Mouse (Mus musculus) testis, adult 2 months (tissue): ENCODE data around the gene Tef. TPM values are rescaled to one million over a fixed set of nuclear protein-coding genes. Genes with fewer than 3 reads are reported as not detected.

ENCODE experiments used
- H3K27ac ChIP-seq: fragments of 200-500 bp; 2 replicates; pipeline ENCODE4 v1.5.1; 2012; ENCODE audit warnings: low read depth, low read length; ENCODE audit not compliant: control insufficient read depth, insufficient read depth
- H3K27me3 ChIP-seq: fragments of 200-500 bp; 2 replicates; pipeline ENCODE4 v1.6.1; 2012; ENCODE audit warnings: mild to moderate bottlenecking, low read length, moderate library complexity; ENCODE audit not compliant: control insufficient read depth, insufficient read depth
- H3K36me3 ChIP-seq: fragments of 200-500 bp; 2 replicates; pipeline ENCODE4 v1.6.1; 2012; ENCODE audit warnings: mild to moderate bottlenecking, low read length; ENCODE audit not compliant: control insufficient read depth, insufficient read depth
- H3K4me1 ChIP-seq: fragments of 200-500 bp; 2 replicates; pipeline ENCODE4 v1.6.1; 2012; ENCODE audit warnings: low read length; ENCODE audit not compliant: control insufficient read depth, insufficient read depth
- H3K4me3 ChIP-seq: fragments of 200-500 bp; 2 replicates; pipeline ENCODE4 v1.5.1; 2012; ENCODE audit warnings: low read depth, mild to moderate bottlenecking, low read length, moderate library complexity, mixed read lengths; ENCODE audit not compliant: control insufficient read depth
- CTCF ChIP-seq: fragments of 200-500 bp; IDR thresholded peaks from 2 replicates; pipeline ENCODE4 v1.5.1; 2012; ENCODE audit warnings: low read depth, mild to moderate bottlenecking, inconsistent platforms, low read length, moderate library complexity; ENCODE audit not compliant: control insufficient read depth, insufficient read depth, insufficient replicate concordance
- POLR2A ChIP-seq: fragments of 200-500 bp; IDR thresholded peaks from 2 replicates; pipeline ENCODE4 v1.6.1; 2012; ENCODE audit warnings: low read depth, mild to moderate bottlenecking, inconsistent platforms, low read length, moderate library complexity; ENCODE audit not compliant: control insufficient read depth
- polyA plus RNA-seq: library from polyadenylated mRNA; depleted of rRNA; stranded (reverse); fragments of >200 nt; gene quantifications from 2 replicates; pipeline ENCODE4 v1.2.3, GENCODE M21; 2012; rRNA removed

Tef gene
- polyA plus RNA-seq, result 36.1 and 38.9 TPM in 2 replicates

DNA sequence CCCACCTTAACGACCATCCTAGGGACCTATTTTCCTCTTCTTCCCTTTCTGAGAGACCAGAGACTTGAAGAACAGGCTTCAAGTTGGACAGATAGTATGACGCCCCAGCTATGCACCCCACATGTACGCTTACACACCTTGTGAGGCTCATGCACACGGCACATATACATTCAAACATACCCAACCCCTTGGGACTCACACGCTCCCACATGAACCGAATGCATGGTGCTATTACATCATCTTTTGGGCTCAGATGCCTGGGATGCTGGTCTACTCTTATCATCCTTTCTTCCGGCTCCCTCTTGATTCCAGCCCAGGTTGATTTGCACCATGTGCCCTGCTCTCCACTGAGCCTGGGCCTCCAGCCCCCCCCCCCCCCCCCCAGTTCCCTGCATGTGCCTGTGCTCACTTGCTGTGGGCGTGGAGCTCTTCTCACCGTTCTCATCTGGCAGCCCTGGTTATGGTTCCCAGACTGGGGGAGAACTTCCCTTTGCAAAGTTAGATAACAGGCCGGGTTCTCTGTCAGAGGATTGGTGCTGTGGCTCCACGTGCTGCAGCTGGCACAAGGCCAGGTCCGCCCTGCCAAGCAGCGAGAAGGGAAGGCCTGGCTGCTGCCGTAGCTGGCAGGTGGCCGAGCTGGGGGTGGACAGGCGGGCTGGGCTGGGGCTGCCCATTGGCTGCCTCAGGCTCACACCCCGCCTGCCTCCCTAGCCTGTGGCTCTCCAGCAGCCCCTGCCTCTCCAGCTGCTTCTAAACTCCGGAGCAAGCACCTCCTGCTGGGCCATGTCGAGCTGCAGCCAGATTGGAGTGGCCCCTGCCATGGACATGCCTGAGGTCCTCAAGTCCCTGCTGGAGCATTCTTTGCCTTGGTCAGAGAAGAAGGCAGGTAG is at the start of gene Tef:
Gene Tef, plus strand, starts transcription at position 421 of the 890 bp plus-strand sequence.
- TF ChIP-seq POLR2A (peak; percentile 65; the same call in 1 of the 2 replicates), CTCF (no peak)
- Histone ChIP-seq H3K27me3 (no peaks in the 10 kb centered on the region), H3K4me3 (peak within 1 kb of the TSS; percentile 63), H3K36me3 (peaks cover 1% of the 10 kb centered on the region; the same call in 1 of the 2 replicates), H3K27ac (peak within 1 kb of the TSS; percentile 72), H3K4me1 (peaks cover 2% of the 10 kb centered on the region)

GRCm38 (mm10) chr15:81753669-81754068 is 48.6 kb upstream of the Tef start:
- no peak for TF ChIP-seq POLR2A
- no peak for TF ChIP-seq CTCF
- H3K4me3 ChIP-seq, result no peak overlapping the region
- no peaks in the 10 kb centered on the region for H3K4me1 ChIP-seq
- no peaks in the 10 kb centered on the region for H3K27me3 ChIP-seq
- no peak overlapping the region for H3K27ac ChIP-seq
- no peaks in the 10 kb centered on the region for H3K36me3 ChIP-seq

DNA sequence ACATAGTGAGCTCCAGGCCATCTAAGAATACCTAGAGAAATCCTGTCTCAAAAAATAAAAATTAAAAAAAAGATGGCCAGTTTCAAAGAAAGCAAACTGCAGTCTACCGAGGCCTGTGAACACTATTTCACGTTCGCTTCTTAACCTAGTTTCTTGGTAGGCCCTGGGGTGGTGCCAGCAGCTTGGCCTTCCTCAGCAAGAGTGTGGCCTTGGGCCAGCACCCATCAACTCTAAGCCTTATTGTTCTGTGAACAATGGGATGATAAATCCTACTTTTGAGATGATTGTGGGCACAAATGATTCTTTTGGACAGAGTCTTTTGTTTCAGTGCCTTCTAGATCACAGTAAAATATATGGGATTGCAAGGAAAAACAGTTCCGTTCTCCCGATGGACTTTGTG is 43.5 kb upstream of the Tef start:
- H3K27me3 ChIP-seq, result no peaks in the 10 kb centered on the region
- TF ChIP-seq POLR2A, result no peak
- no peak for TF ChIP-seq CTCF
- no peak overlapping the region; the same call in 1 of the 2 replicates for H3K27ac ChIP-seq
- H3K4me3 ChIP-seq, result no peak overlapping the region
- no peaks in the 10 kb centered on the region for H3K4me1 ChIP-seq
- no peaks in the 10 kb centered on the region for H3K36me3 ChIP-seq

DNA sequence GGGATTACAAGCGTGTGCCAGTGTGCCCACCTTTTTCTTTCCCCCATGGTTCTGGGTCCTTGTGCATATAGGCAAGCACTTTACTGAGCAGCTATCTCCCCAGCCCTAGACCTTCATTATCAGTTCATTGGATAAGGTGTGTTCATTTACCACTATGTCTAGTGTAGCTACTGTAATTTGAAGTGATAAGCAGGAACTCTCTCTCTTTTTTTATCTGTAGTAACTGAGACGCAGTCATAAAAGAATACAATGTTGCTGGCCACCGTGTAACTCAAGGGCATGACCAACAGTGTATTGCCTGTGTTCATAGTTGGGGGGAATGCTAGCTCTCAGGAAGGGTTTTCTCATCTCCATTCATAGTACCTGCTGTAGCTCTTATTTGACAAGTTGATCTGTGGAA is 42.7 kb upstream of the Tef start:
- Histone ChIP-seq H3K4me1 (no peaks in the 10 kb centered on the region), H3K4me3 (peak overlapping the region; percentile 54), H3K27me3 (no peaks in the 10 kb centered on the region), H3K36me3 (no peaks in the 10 kb centered on the region), H3K27ac (peak overlapping the region; percentile 69)
- TF ChIP-seq CTCF (no peak), POLR2A (no peak)

DNA sequence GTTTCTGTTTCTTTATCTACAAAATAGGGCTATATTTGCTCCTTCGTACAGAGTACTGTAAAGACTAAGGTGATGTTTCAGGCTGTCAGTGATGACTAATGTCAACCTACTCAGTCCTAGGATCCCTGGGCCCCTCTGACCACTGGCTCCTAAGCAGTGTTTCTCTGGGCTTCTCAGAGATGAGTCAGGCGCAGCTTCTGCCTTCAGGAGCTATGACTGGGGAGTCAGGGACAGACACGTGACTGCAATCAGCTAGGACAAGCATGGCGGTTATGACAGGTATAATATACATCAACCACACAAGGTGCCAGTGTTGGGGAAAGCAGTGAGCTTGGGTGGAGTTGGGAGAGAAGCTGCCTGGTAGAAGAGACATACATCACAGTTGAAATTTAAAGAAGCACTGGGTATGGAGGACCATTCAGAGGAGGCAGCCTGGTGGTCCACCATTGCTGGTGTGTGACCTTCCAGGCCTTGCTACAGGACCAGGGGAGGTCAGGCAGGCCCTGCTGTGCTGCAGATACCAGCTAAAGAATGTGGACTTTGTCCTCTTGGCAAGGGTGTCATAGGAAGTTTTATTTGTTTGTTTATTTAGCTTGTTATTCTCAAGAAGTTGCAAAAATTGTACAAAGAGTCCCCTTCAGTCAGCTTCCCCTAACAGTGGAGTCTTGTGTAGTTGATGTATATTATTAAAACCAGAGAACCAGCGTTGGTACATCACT is 41.7 kb upstream of the Tef start:
- no peaks in the 10 kb centered on the region for H3K36me3 ChIP-seq
- H3K27ac ChIP-seq, result peak overlapping the region; percentile 67
- no peak for TF ChIP-seq CTCF
- no peak for TF ChIP-seq POLR2A
- H3K4me1 ChIP-seq, result no peaks in the 10 kb centered on the region
- H3K4me3 ChIP-seq, result peak overlapping the region; percentile 27
- H3K27me3 ChIP-seq, result no peaks in the 10 kb centered on the region

DNA sequence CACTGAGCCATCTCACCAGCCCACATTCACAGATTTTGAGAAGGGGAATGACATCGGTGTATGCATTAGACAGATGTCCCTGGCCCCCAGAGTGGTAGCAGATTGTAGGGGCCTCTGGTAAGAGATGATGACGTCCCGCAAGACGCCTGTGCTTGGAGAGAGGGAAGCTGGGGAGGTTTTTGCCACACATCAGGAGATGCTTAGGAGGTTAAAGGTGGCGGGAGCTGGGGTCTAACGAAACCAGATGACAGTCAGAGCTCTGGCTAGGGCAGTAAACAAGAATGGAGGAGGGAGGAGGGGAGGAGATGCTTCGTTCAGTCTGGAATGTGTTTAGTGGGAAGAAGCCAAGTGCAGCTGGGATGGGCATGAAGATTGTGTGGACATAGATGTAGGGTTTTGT is 40.8 kb upstream of the Tef start:
- H3K36me3 ChIP-seq, result no peaks in the 10 kb centered on the region
- no peak overlapping the region for H3K27ac ChIP-seq
- H3K4me1 ChIP-seq, result no peaks in the 10 kb centered on the region
- H3K4me3 ChIP-seq, result no peak overlapping the region
- H3K27me3 ChIP-seq, result no peaks in the 10 kb centered on the region
- TF ChIP-seq CTCF (no peak), POLR2A (no peak)

GRCm38 (mm10) chr15:81761959-81762358 is 40.3 kb upstream of the Tef start:
- TF ChIP-seq POLR2A, result no peak
- TF ChIP-seq CTCF, result peak; percentile 50; the same call in 1 of the 2 replicates

More at GRCm38 (mm10) chr15:81761959-81762358, 40.3 kb upstream of the Tef start:
- Histone ChIP-seq H3K27ac (no peak overlapping the region), H3K36me3 (no peaks in the 10 kb centered on the region), H3K27me3 (no peaks in the 10 kb centered on the region), H3K4me3 (no peak overlapping the region), H3K4me1 (no peaks in the 10 kb centered on the region)
